Mouse (Mus musculus): Measurements from ENCODE around the gene Adgrf5.

- no peak for TF ChIP-seq POLR2A (IDR thresholded peaks at IDR 0.05; ENCODE audit: insufficient read depth, low read depth, low read length)
- no peak for TF ChIP-seq CTCF (IDR thresholded peaks at IDR 0.05; ENCODE audit: insufficient read depth, low read depth, low read length)
Measured at GRCm38 (mm10) chr17:43399151-43399550, 38.9 kb downstream of the Adgrf5 start.

Measured in olfactory bulb, adult 2 months (tissue).